Mouse (Mus musculus) ES-E14 (cell line): ENCODE measurements around the gene Cyth1. TPM values are rescaled to one million over a fixed set of nuclear protein-coding genes. Genes with fewer than 3 reads are reported as not detected.

Source experiments
- DNase-seq: peaks from one replicate; pipeline ENCODE4 v3.0.0-alpha.2; 2013; ENCODE audit warnings: low read depth, low spot score
- H3K27ac ChIP-seq: 2 replicates; pipeline ENCODE4 v1.5.1; 2012; ENCODE audit warnings: low read depth, mild to moderate bottlenecking, low read length, moderate library complexity, mixed read lengths; ENCODE audit not compliant: poor library complexity, insufficient read depth, severe bottlenecking
- H3K36me3 ChIP-seq: 2 replicates; pipeline ENCODE4 v1.6.1; 2012; ENCODE audit warnings: mild to moderate bottlenecking, low read length, moderate library complexity, mixed read lengths; ENCODE audit not compliant: control insufficient read depth, poor library complexity, insufficient read depth, severe bottlenecking
- H3K4me1 ChIP-seq, 2 experiments: fragments of 150-350 bp in 1 of 2; sonication (generic) in 1 of 2; 2 replicates each; pipeline ENCODE4 v1.6.1; 2012; ENCODE audit warnings: low read length in 2 of 2, mild to moderate bottlenecking in 1 of 2, mixed read lengths in 1 of 2; ENCODE audit not compliant: control insufficient read depth in 2 of 2, insufficient read depth in 2 of 2, poor library complexity in 1 of 2
- H3K4me3 ChIP-seq, 2 experiments: fragments of 150-350 bp in 1 of 2; sonication (generic) in 1 of 2; 2 replicates each; pipeline ENCODE4 v1.5.1; 2012; ENCODE audit warnings: low read length in 2 of 2, low read depth in 1 of 2, mild to moderate bottlenecking in 1 of 2, mixed read lengths in 1 of 2; ENCODE audit not compliant: insufficient read depth in 1 of 2, poor library complexity in 1 of 2, severe bottlenecking in 1 of 2
- H3K9ac ChIP-seq: 2 replicates; pipeline ENCODE4 v1.6.1; 2012; ENCODE audit warnings: low read depth, mild to moderate bottlenecking, low read length, mixed read lengths; ENCODE audit not compliant: poor library complexity, insufficient read depth, severe bottlenecking
- H3K9me3 ChIP-seq: fragments of 150-350 bp; sonication (generic); 2 replicates; pipeline ENCODE4 v1.6.1; 2012; ENCODE audit warnings: low read depth, mild to moderate bottlenecking, low read length; ENCODE audit not compliant: control insufficient read depth, insufficient read depth
- CHD2 ChIP-seq: IDR thresholded peaks from 2 replicates; pipeline ENCODE4 v1.6.1; 2014; ENCODE audit warnings: mild to moderate bottlenecking, low read depth, low read length, inconsistent platforms
- HCFC1 ChIP-seq: IDR thresholded peaks from 2 replicates; pipeline ENCODE4 v1.6.1; 2012; ENCODE audit warnings: low read length, inconsistent platforms, borderline replicate concordance; ENCODE audit not compliant: insufficient read depth
- MAFK ChIP-seq: IDR thresholded peaks from 2 replicates; pipeline ENCODE4 v1.6.1; 2014; ENCODE audit warnings: mild to moderate bottlenecking, low read depth, low read length, inconsistent platforms; ENCODE audit not compliant: insufficient read depth
- ZC3H11A ChIP-seq: IDR thresholded peaks from 2 replicates; pipeline ENCODE4 v1.6.1; 2012; ENCODE audit warnings: low read depth, mild to moderate bottlenecking, inconsistent platforms, low read length, borderline replicate concordance
- ZNF384 ChIP-seq: IDR thresholded peaks from 2 replicates; pipeline ENCODE4 v1.6.1; 2012; ENCODE audit warnings: low read depth, low read length, inconsistent platforms
- in situ Hi-C, 2 experiments: fragments of 600-800 bp; cut with MboI; formaldehyde crosslinking; loops; one replicate each; pipeline ENCODE4 v1.15.1; 2025; ENCODE audit warnings: low sequenced_read_pairs in 2 of 2, inconsistent platforms in 1 of 2; ENCODE audit not compliant: unreplicated experiment in 2 of 2
- total RNA-seq: library from RNA; depleted of rRNA; stranded (reverse); fragments of 300-350 nt; gene quantifications from 2 replicates; pipeline ENCODE4 v1.2.3, GENCODE M21; 2012

The Cyth1 gene
- total RNA-seq, 1 experiment: 6.3 TPM

DNA sequence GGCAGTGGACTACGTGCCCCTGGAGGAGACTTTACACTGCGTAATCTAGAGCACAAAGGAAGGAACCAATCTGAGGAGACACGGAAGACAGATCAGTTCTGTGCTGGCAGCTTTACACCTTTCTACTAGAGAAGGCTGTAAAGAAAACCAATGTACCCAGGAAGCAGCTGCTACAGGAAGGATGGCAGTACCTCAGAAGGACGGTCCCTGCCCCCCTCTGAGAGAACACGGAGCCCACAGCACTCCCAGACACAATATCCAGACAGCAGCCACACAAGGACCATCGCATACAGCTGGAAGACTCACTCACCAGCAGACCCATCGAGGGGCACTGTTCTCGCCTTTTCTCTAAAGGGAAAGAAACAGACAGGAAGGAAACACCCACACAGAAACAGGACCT is 11.7 kb upstream of the Cyth1 start:
- Histone ChIP-seq H3K27ac (no peak overlapping the region), H3K4me3 (no peak overlapping the region), H3K4me1 (peaks cover 3 to 7% of the 10 kb centered on the region in 2 experiments; a peak in 3 of 4 replicates), H3K9ac (no peak overlapping the region), H3K9me3 (no peaks in the 10 kb centered on the region), H3K36me3 (peaks cover 77% of the 10 kb centered on the region)
- in situ Hi-C loops: no loop called here
- no peak for DNase-seq
- TF ChIP-seq HCFC1: no peak
- TF ChIP-seq ZNF384: no peak
- TF ChIP-seq MAFK: no peak
- TF ChIP-seq ZC3H11A: no peak
- TF ChIP-seq CHD2: no peak

DNA sequence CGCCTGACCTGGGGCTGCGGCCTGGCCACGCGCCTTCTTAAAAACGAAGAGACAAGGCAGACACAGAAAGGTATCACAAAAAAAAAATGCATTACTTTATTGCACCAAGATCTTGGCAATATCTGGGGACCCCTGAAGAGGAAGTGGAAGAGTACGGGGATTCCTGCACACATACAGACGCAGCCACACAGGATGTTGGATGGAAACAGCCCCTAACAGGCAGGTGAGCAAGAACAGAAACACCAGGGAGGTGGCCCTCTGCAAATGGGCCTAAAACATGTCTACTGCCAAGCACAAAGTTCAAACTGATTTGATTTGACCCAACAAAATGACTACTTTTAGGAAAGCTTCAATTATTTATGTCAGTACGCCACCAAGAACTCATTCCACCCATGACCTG is 11.2 kb upstream of the Cyth1 start:
- Histone ChIP-seq H3K9ac (no peak overlapping the region), H3K36me3 (peaks cover 72% of the 10 kb centered on the region), H3K4me1 (peaks cover 3 to 10% of the 10 kb centered on the region in 2 experiments; a peak in 3 of 4 replicates), H3K9me3 (no peaks in the 10 kb centered on the region), H3K4me3 (no peak overlapping the region), H3K27ac (no peak overlapping the region)
- in situ Hi-C loops: no loop called here
- TF ChIP-seq CHD2: no peak
- TF ChIP-seq ZNF384: no peak
- no peak for TF ChIP-seq MAFK
- TF ChIP-seq ZC3H11A: no peak
- no peak for TF ChIP-seq HCFC1
- DNase-seq: no peak

- no peaks in the 10 kb centered on the region for H3K9me3 ChIP-seq
- in situ Hi-C loops: no loop called here
- no peak overlapping the region for H3K9ac ChIP-seq
- TF ChIP-seq ZC3H11A (no peak), CHD2 (no peak), HCFC1 (no peak), MAFK (no peak)
- H3K27ac ChIP-seq: no peak overlapping the region
- H3K4me3 ChIP-seq: no peak overlapping the region
- no peak for DNase-seq
- peaks cover 3 to 10% of the 10 kb centered on the region in 2 experiments; a peak in 3 of 4 replicates for H3K4me1 ChIP-seq
- H3K36me3 ChIP-seq: peaks cover 42% of the 10 kb centered on the region
Measured at GRCm38 (mm10) chr11:118256371-118256770, 8.0 kb upstream of the Cyth1 start.

DNA sequence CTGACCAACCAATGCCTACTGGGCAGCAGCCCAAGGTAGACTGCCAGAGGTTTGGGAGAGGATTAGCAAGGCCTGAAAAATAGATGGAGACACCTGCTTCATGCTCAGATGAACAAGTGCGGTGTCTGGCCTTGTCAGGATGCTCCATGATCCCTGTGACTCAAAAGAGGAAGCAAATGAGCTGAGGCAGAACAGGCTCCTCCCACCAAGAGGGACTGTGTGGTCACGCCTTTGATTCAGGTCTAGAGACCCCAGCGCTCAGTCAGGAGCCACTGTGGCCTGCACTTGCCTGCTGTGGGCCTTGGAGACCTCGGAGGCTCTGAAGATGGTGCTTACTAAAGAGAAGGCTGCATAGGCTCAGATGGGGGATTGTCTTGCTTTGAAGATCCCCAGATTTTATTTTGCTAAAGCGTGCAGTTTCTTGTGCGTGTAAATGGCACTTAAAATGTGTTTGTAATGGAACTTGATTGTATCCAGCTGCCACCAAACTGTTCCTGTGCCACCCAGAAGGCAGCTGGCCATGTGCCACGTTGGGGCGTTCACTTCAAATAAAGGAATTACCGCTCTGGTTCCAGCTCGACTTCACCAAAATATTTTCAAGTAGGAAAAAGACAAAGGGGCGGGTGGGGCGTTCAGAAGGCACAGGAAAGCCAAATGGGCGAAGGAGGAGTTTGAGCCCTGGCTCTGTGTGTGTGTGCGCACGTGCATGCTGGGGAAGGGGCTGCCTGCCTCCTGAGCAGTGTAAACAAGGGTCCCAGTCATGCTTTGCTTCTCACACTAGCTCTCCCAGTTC is 6.0 kb upstream of the Cyth1 start:
- Histone ChIP-seq H3K36me3 (peaks cover 22% of the 10 kb centered on the region), H3K4me3 (no peak overlapping the region), H3K9ac (no peak overlapping the region), H3K27ac (no peak overlapping the region), H3K4me1 (peaks cover 3 to 10% of the 10 kb centered on the region in 2 experiments; a peak in 3 of 4 replicates), H3K9me3 (no peaks in the 10 kb centered on the region)
- DNase-seq: no peak
- in situ Hi-C loops: no loop called here
- no peak for TF ChIP-seq CHD2
- no peak for TF ChIP-seq ZC3H11A
